Mouse (Mus musculus) urinary bladder, postnatal 0 days (tissue): ENCODE measurements around the gene Med13l. TPM values are rescaled to one million over a fixed set of nuclear protein-coding genes. Genes with fewer than 3 reads are reported as not detected.

Source experiments
- polyA plus RNA-seq: library from polyadenylated mRNA; unstranded; fragments of >200 nt; fragmentation: Nextera tagmentation; extraction: Ambion mirVana; gene quantifications from 2 replicates; pipeline ENCODE4 v1.2.1, GENCODE M21; 2015

The Med13l gene
- 7.1 and 8.4 TPM in 2 replicates for polyA plus RNA-seq

DNA sequence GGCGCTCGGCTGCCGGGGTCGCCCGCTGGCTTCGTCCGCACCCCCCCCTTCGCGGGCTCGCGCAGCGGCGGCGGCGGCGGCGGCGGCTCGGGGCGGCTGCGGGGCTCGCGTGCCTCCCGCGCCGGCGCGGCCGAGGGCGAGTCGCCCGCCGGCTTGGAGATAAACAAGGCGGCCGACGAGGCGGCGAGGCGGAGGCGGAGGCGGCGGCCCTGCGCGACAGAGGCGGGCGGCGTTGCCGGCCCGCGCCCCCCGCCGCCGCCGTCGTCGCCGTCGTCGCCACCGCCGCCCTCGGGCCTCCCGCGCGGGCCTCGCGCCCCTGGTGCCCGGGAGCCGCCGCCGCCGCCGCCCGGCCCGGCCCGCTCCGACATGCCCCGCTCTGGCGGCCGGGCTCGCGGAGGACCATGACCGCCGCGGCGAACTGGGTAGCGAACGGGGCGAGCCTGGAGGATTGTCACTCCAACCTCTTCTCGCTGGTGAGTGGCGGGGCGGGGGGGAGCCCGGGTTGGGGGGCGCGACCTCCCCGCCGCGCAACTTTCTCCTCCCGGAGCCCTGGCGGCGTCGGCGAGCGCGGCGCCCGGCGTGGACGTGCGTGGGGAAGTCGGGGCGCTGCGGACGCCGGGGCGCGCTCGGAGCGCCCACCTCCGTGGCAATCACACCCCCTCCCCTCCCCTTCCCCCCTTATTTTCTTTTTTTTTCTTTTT is at the start of gene Med13l:
Gene Med13l, plus strand, starts transcription at position 295 of the 701 bp plus-strand sequence.

